Mouse (Mus musculus) c-Kit-positive CD71-positive TER-119-positive erythroid progenitor cells, embryonic 14.5 days (primary cell): ENCODE measurements around the gene Dgka.
"Not testable (repeated sequence)": the region's sequence is repeated elsewhere in the genome, so short reads cannot be mapped to it uniquely, and the experiment has no call there.

Experiments used
- DNase-seq: peaks from one replicate; pipeline ENCODE4 v3.0.0-alpha.2; 2013; ENCODE audit warnings: low spot score

Dgka gene

GRCm38 (mm10) chr10:128731992-128732391 lies 12.7 kb downstream of the Dgka start:
- no peak for DNase-seq

- peak; percentile 54 for DNase-seq
Observed at GRCm38 (mm10) chr10:128731002-128731433, 13.6 kb downstream of the Dgka start.

GRCm38 (mm10) chr10:128728059-128728458 lies 16.6 kb downstream of the Dgka start:
- no peak for DNase-seq

GRCm38 (mm10) chr10:128725466-128725865 lies 19.2 kb downstream of the Dgka start:
- not testable (repeated sequence) for DNase-seq

- DNase-seq = no peak
Observed at GRCm38 (mm10) chr10:128715559-128716537, 28.8 kb downstream of the Dgka start.

- DNase-seq = not testable (repeated sequence)
Observed at GRCm38 (mm10) chr10:128711318-128711717, 33.3 kb downstream of the Dgka start.

GRCm38 (mm10) chr10:128705317-128705693 lies 39.4 kb downstream of the Dgka start:
- no peak for DNase-seq

GRCm38 (mm10) chr10:128704491-128705316 lies 40.0 kb downstream of the Dgka start, which contains the start of gene Cdk2:
Gene Cdk2 (minus strand): TSS chr10:128705031.
- DNase-seq = peak; percentile 91

GRCm38 (mm10) chr10:128703895-128704294 lies 40.8 kb downstream of the Dgka start, which contains the start of gene Pmel:
Gene Pmel (plus strand): TSS chr10:128704195.
- DNase-seq = peak; percentile 20

GRCm38 (mm10) chr10:128702328-128703007 lies 42.2 kb downstream of the Dgka start:
- DNase-seq = no peak

GRCm38 (mm10) chr10:128700712-128701111 lies 43.9 kb downstream of the Dgka start:
- DNase-seq = no peak

GRCm38 (mm10) chr10:128699611-128700010 lies 45.0 kb downstream of the Dgka start:
- no peak for DNase-seq

- no peak for DNase-seq
Observed at GRCm38 (mm10) chr10:128699006-128699405, 45.6 kb downstream of the Dgka start.

GRCm38 (mm10) chr10:128697072-128697725 lies 47.5 kb downstream of the Dgka start:
- no peak for DNase-seq

GRCm38 (mm10) chr10:128695992-128696807 lies 48.5 kb downstream of the Dgka start, which contains the start of gene Rab5b:
Gene Rab5b (minus strand): TSS chr10:128696264.
- peak; percentile 99 for DNase-seq

- DNase-seq = no peak
Observed at GRCm38 (mm10) chr10:128695411-128695991, 49.2 kb downstream of the Dgka start.

GRCm38 (mm10) chr10:128674469-128675008 lies 70.1 kb downstream of the Dgka start:
- peak; percentile 68 for DNase-seq

- peak; percentile 70 for DNase-seq
Observed at GRCm38 (mm10) chr10:128673763-128674468, 70.7 kb downstream of the Dgka start, which contains the start of gene Suox. Gene Suox (minus strand): TSS chr10:128674073.

GRCm38 (mm10) chr10:128671148-128671547 lies 73.5 kb downstream of the Dgka start:
- no peak for DNase-seq
